Mouse (Mus musculus) lung, adult 2 months (tissue): ENCODE measurements around the gene Krtap3-1. TPM values are rescaled to one million over a fixed set of nuclear protein-coding genes. Genes with fewer than 3 reads are reported as not detected.

ENCODE experiments used
- DNase-seq: peaks from one replicate; pipeline ENCODE4 v3.0.0; 2022
- H3K4me1 ChIP-seq: fragments of 200-500 bp; 2 replicates; pipeline ENCODE4 v1.6.1; 2011; ENCODE audit warnings: low read length; ENCODE audit not compliant: control insufficient read depth, insufficient read depth
- H3K4me3 ChIP-seq: fragments of 200-500 bp; replicated peaks from 2 replicates; pipeline ENCODE3; 2011; ENCODE audit warnings: low read depth, mild to moderate bottlenecking, control low read depth, low read length; ENCODE audit errors: extremely low read depth
- CTCF ChIP-seq: fragments of 200-500 bp; IDR thresholded peaks from 2 replicates; pipeline ENCODE4 v1.5.1; 2011; ENCODE audit warnings: mild to moderate bottlenecking, low read length, control low read depth; ENCODE audit not compliant: insufficient read depth
- POLR2A ChIP-seq: fragments of 200-500 bp; IDR thresholded peaks from 2 replicates; pipeline ENCODE4 v1.6.1; 2011; ENCODE audit warnings: low read depth, mild to moderate bottlenecking, control low read depth, low read length, borderline replicate concordance; ENCODE audit errors: extremely low read depth
- WGBS: fragments of 180-500 bp; shearing (Covaris S2); methylation state at CpG from one replicate; pipeline ENCODE4 v1.1.7; 2018; 5-methylcytosine and 5-hydroxymethylcytosine counted together
- polyA plus RNA-seq: library from polyadenylated mRNA; depleted of rRNA; stranded (reverse); fragments of >200 nt; gene quantifications from 2 replicates; pipeline ENCODE4 v1.2.3, GENCODE M21; 2012

Krtap3-1 gene
- polyA plus RNA-seq, 1 experiment: not detected

GRCm38 (mm10) chr11:99581051-99581450 is 14.6 kb upstream of the Krtap3-1 start:
- 79% methylated on average over 5 of the region's 5 CpGs for WGBS
- no peaks in the 10 kb centered on the region for H3K4me1 ChIP-seq

GRCm38 (mm10) chr11:99580636-99581035 is 14.2 kb upstream of the Krtap3-1 start, which contains the start of gene Krtap1-5:
Gene Krtap1-5 (minus strand): TSS chr11:99581016.
- DNase-seq: no peak
- 72% methylated on average over 6 of the region's 6 CpGs for WGBS
- no peak within 1 kb of the TSS for H3K4me3 ChIP-seq
- H3K4me1 ChIP-seq: no peaks in the 10 kb centered on the region
- TF ChIP-seq CTCF: no peak
- TF ChIP-seq POLR2A: no peak

More at GRCm38 (mm10) chr11:99581051-99581450, 14.6 kb upstream of the Krtap3-1 start:
- no peak overlapping the region for H3K4me3 ChIP-seq
- DNase-seq: no peak
- TF ChIP-seq POLR2A (no peak), CTCF (no peak)

DNA sequence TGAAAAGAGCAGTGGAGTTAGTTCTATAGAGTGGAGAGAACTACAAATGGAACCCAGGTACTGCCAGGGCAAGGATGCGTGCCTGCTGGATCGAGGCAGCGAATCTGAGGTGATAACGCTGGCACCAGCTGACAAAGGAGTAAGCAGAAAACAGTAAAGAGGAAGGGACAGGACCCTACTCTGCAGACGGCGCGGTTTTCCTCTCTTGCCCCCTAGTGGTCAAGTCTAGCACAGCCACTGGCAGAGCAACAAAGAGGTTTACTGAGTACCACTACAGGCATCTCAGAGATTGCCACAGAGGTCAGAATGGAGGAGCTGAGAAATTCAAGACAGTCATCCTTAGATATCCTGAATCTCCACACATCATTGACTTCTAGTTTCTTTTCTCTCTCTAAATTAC is 7.7 kb upstream of the Krtap3-1 start:
- no peak overlapping the region for H3K4me3 ChIP-seq
- no peaks in the 10 kb centered on the region for H3K4me1 ChIP-seq
- TF ChIP-seq CTCF: peak; percentile 71
- TF ChIP-seq POLR2A: no peak
- DNase-seq: peak; percentile 72
- WGBS: 0% methylated on average over 7 of the region's 7 CpGs

DNA sequence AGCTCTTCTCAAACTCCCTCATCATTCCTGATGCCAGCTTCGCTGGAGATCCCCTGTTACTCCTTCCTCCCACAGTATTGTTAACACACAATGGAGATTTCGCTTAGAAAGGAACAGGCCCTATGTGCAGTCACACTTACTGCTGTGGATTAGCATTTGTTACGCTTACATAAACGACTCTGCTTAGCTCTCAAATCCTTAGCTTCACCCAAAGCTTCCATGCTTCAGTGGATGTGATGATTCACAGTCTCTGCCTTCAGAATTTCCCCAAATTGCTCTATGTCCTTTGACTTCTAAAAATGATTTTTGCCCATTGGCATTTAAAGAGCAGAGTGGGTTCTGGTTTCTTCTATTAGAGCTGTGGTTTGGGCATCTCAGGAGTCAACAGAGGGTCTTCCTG is 6.7 kb upstream of the Krtap3-1 start:
- TF ChIP-seq CTCF (no peak), POLR2A (no peak)
- H3K4me1 ChIP-seq: no peaks in the 10 kb centered on the region
- 68% methylated on average over 4 of the region's 4 CpGs for WGBS
- DNase-seq: no peak
- no peak overlapping the region for H3K4me3 ChIP-seq

DNA sequence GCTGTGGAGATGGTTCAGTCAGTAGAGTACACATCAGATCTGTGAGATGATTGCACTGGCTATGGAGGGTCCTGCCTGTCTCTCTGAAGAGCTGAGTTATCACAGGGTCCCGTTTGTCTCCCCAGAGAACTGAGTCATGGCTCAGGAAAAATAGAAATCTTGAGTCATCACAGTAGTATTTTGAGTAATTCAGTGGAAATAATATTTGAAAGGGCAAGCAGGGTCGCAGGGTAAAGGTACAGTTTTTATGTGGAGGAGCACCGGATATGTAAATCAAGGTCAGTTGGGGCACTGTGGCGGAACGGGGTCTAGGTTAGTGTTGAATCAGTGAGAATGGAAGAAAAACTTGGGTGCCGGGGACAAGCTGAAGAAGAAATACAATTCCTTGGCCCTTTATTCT is 3.9 kb downstream of the Krtap3-1 start:
- TF ChIP-seq POLR2A: no peak
- TF ChIP-seq CTCF: no peak
- DNase-seq: no peak
- no peak overlapping the region for H3K4me3 ChIP-seq
- WGBS: 76% methylated on average over 6 of the region's 6 CpGs
- no peaks in the 10 kb centered on the region for H3K4me1 ChIP-seq

- no peak within 1 kb of the TSS for H3K4me3 ChIP-seq
- H3K4me1 ChIP-seq: no peaks in the 10 kb centered on the region
- 80% methylated on average over 9 of the region's 9 CpGs for WGBS
- no peak for DNase-seq
- no peak for TF ChIP-seq CTCF
- no peak for TF ChIP-seq POLR2A
Measured at GRCm38 (mm10) chr11:99559366-99559765, 7.1 kb downstream of the Krtap3-1 start, which contains the start of gene Gm11939. Gene Gm11939 (minus strand): TSS chr11:99559466.

- H3K4me3 ChIP-seq: no peak overlapping the region
- DNase-seq: no peak
- WGBS: 60% methylated on average over 3 of the region's 3 CpGs
- TF ChIP-seq POLR2A (no peak), CTCF (no peak)
- no peaks in the 10 kb centered on the region for H3K4me1 ChIP-seq
Measured at GRCm38 (mm10) chr11:99557976-99558745, 8.3 kb downstream of the Krtap3-1 start.

GRCm38 (mm10) chr11:99556753-99557152 is 9.7 kb downstream of the Krtap3-1 start, which contains the start of gene Krtap3-2:
Gene Krtap3-2 (minus strand): TSS chr11:99556853.
- TF ChIP-seq CTCF: no peak
- no peak for TF ChIP-seq POLR2A
- WGBS: 66% methylated on average over 2 of the region's 2 CpGs
- Histone ChIP-seq H3K4me1 (no peaks in the 10 kb centered on the region), H3K4me3 (no peak within 1 kb of the TSS)
- no peak for DNase-seq

DNA sequence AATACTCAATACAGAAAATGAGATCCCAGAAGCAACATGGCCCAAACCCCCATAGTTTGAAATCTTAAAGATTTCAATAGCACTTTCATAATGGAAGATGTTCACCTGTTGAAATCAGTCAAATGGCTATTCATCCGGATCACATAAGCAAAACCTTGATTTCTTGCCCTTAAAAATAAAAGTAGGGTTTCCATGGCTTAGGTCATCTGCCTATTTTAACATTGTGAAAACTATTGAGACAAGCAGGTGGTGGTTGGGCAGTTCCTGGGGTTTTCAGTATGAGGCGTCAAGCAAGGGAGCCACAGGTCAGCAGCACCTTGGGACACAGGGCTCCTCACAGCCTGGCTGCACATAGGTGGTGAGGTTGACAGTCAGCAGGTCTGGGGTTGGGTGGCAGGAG is 10.2 kb downstream of the Krtap3-1 start:
- TF ChIP-seq POLR2A (no peak), CTCF (no peak)
- DNase-seq: no peak
- WGBS: 87% methylated on average over 2 of the region's 2 CpGs

DNA sequence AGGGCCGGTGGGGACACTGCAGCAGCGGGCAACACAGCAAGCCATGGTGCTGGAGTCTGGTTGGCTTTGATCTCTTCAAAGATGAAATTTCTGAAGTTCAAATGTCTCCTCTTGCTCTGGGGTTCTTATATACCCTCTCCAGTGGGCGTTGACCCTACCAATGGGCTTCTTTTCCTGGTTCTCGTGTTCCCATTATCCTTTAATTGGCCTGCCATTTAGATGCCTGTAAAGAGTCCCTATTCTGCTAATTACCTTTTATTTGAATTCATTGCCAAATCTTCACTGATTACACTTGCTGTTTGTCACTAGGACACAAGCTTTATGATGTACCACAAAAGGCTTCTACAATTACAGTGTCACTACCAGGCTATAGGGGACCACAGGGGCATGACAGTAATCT is 15.7 kb downstream of the Krtap3-1 start, which contains the start of gene Krtap3-3:
Gene Krtap3-3, minus strand, starts transcription at position 101 of the 400 bp plus-strand sequence.
- WGBS: 63% methylated on average over 4 of the region's 4 CpGs
- TF ChIP-seq CTCF (no peak), POLR2A (no peak)
- Histone ChIP-seq H3K4me3 (no peak within 1 kb of the TSS), H3K4me1 (no peaks in the 10 kb centered on the region)
- no peak for DNase-seq

More for the DNA sequence above, 10.2 kb downstream of the Krtap3-1 start:
- Histone ChIP-seq H3K4me3 (no peak overlapping the region), H3K4me1 (no peaks in the 10 kb centered on the region)

DNA sequence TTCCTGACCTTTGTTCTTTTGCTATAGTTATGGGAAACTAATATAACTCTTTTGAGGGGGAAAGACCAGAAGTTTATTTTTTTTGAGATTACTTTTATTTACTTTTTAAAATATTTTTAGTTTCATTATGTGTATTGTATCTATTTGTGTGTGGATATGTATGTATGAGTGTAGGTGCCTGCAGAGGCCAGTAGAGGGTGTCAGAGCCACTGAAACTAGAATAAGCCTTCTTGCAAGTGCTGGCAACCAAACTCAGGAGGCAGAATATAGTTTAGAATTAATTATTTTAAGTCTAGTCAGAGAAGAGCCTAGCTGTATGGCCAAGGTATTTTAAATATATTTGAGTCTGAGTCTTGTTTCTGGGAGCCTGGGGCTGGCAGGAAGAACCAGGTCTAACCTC is 18.5 kb downstream of the Krtap3-1 start:
- no peak for DNase-seq
- Histone ChIP-seq H3K4me3 (no peak overlapping the region), H3K4me1 (no peaks in the 10 kb centered on the region)
- TF ChIP-seq POLR2A (no peak), CTCF (no peak)
